Mouse (Mus musculus) lung, postnatal 0 days (tissue): ENCODE measurements around the gene Rhox2h. TPM values are rescaled to one million over a fixed set of nuclear protein-coding genes. Genes with fewer than 3 reads are reported as not detected.
"Not testable (repeated sequence)": the region's sequence is repeated elsewhere in the genome, so short reads cannot be mapped to it uniquely, and the experiment has no call there.

Source experiments
- ATAC-seq: fragments of 200-750 bp; cut with Nextera tagmentation; 2 replicates; pipeline ENCODE4 v1.8.0; 2017; ENCODE audit warnings: moderate library complexity
- DNase-seq: peaks from one replicate; pipeline ENCODE4 v3.0.0-alpha.2; 2016; ENCODE audit warnings: low spot score
- H3K27ac ChIP-seq: fragments of 300-500 bp; sonication (generic); 2 replicates; pipeline ENCODE4 v1.5.1; 2014; ENCODE audit warnings: antibody characterized with exemption, mild to moderate bottlenecking, low read length, mixed read lengths
- H3K27me3 ChIP-seq: fragments of 300-500 bp; sonication (generic); replicated peaks from 2 replicates; pipeline ENCODE4 v1.6.1; 2014; ENCODE audit warnings: low read length, mixed read lengths; ENCODE audit not compliant: insufficient read depth
- H3K36me3 ChIP-seq: fragments of 300-500 bp; sonication (generic); 2 replicates; pipeline ENCODE4 v1.6.1; 2014; ENCODE audit warnings: low read length, mixed read lengths; ENCODE audit not compliant: insufficient read depth
- H3K4me1 ChIP-seq: fragments of 300-500 bp; sonication (generic); 2 replicates; pipeline ENCODE4 v1.6.1; 2014; ENCODE audit warnings: antibody characterized with exemption, low read depth, low read length, mixed read lengths; ENCODE audit not compliant: insufficient read depth
- H3K4me2 ChIP-seq: fragments of 300-500 bp; sonication (generic); replicated peaks from 2 replicates; pipeline ENCODE4 v1.6.1; 2014; ENCODE audit warnings: low read depth, mild to moderate bottlenecking, low read length, moderate library complexity, mixed read lengths
- H3K4me3 ChIP-seq: fragments of 300-500 bp; sonication (generic); 2 replicates; pipeline ENCODE4 v1.5.1; 2014; ENCODE audit warnings: low read depth, low read length
- H3K9ac ChIP-seq: fragments of 300-500 bp; sonication (generic); replicated peaks from 2 replicates; pipeline ENCODE4 v1.6.1; 2014; ENCODE audit warnings: low read depth, mild to moderate bottlenecking
- H3K9me3 ChIP-seq: fragments of 300-500 bp; sonication (generic); 2 replicates; pipeline ENCODE4 v1.6.1; 2016; ENCODE audit warnings: low read length, mixed read lengths
- CTCF ChIP-seq: IDR thresholded peaks from 2 replicates; pipeline ENCODE4 v1.5.1; 2016; ENCODE audit warnings: antibody characterized with exemption, mild to moderate bottlenecking
- EP300 ChIP-seq: IDR thresholded peaks from 2 replicates; pipeline ENCODE4 v1.6.1; 2016; ENCODE audit warnings: antibody characterized with exemption, mild to moderate bottlenecking, control low read depth
- WGBS: fragments of 180-500 bp; shearing (Covaris S2); extraction: QIAGEN DNeasy Blood & Tissue Kit; methylation state at CpG from one replicate; pipeline ENCODE4 v1.1.7; 2014; 5-methylcytosine and 5-hydroxymethylcytosine counted together
- polyA plus RNA-seq: library from polyadenylated mRNA; unstranded; fragments of >200 nt; fragmentation: Nextera tagmentation; extraction: Ambion mirVana; gene quantifications from 2 replicates; pipeline ENCODE4 v1.2.1, GENCODE M21; 2015

Gene Rhox2h
- not detected in 2 replicates for polyA plus RNA-seq

GRCm38 (mm10) chrX:37673177-37673576 is at the start of gene Rhox2h:
TSS of gene Rhox2h (minus strand) at chrX:37673277.
- not testable (repeated sequence) for H3K4me1 ChIP-seq, DNase-seq, H3K27me3 ChIP-seq, H3K27ac ChIP-seq, H3K4me3 ChIP-seq, H3K4me2 ChIP-seq, H3K9me3 ChIP-seq, H3K36me3 ChIP-seq, ATAC-seq, H3K9ac ChIP-seq
- WGBS, result 87% methylated on average over 8 of the region's 8 CpGs

GRCm38 (mm10) chrX:37701821-37702387 is 28.8 kb upstream of the Rhox2h start:
- Histone ChIP-seq H3K4me3 (no peak overlapping the region), H3K9me3 (no peaks in the 10 kb centered on the region), H3K4me2 (no peak overlapping the region), H3K27ac (no peak overlapping the region), H3K36me3 (no peaks in the 10 kb centered on the region), H3K4me1 (no peaks in the 10 kb centered on the region), H3K27me3 (no peaks in the 10 kb centered on the region), H3K9ac (no peak overlapping the region)
- ATAC-seq, result no peak
- 49% methylated on average over 3 of the region's 3 CpGs for WGBS
- no peak for TF ChIP-seq CTCF
- TF ChIP-seq EP300, result no peak
- DNase-seq, result no peak

GRCm38 (mm10) chrX:37692261-37692660 is 19.2 kb upstream of the Rhox2h start:
- Histone ChIP-seq H3K27ac (no peak overlapping the region), H3K27me3 (no peaks in the 10 kb centered on the region), H3K9me3 (no peaks in the 10 kb centered on the region), H3K36me3 (no peaks in the 10 kb centered on the region), H3K9ac (no peak overlapping the region), H3K4me3 (no peak overlapping the region), H3K4me1 (no peaks in the 10 kb centered on the region), H3K4me2 (no peak overlapping the region)
- DNase-seq (no peak), ATAC-seq (no peak)
- WGBS, result 59% methylated on average over 2 of the region's 2 CpGs
- TF ChIP-seq EP300, result no peak

DNA sequence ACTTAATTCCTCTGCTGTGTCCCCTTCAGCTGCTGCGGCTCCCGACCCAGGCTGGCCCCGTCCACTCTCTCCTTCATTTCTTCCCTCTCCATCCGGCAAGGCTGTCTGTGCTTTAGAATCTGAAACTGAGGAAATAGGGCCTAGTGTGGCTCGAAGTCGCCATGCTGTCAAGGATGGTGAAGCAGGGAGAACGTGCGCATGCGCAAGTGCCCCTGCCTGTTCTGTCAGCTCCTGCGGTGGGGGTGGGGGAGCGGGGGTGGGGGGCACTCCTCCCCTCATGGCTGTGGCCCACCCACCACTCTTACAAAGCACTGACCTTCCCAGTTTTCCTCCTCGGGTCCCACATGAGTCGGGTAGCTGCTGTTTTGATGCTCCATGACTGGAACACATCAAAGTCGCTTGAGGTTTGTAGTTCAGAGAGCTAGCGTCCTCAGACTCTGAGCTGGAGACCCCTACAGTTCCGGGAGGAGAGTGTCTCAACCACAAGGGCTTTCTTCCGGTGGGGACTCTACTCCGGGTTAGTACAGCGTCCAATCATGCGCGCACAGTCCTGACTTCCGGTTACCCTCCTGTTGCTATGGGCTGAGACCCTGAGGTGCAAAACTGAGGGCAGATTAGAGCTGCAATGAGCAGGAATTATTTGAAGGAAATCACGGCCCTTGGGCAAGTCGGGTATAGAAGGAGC is 10.1 kb upstream of the Rhox2h start:
- H3K27ac ChIP-seq, result no peak overlapping the region
- DNase-seq, result no peak
- TF ChIP-seq CTCF (no peak), EP300 (no peak)

DNA sequence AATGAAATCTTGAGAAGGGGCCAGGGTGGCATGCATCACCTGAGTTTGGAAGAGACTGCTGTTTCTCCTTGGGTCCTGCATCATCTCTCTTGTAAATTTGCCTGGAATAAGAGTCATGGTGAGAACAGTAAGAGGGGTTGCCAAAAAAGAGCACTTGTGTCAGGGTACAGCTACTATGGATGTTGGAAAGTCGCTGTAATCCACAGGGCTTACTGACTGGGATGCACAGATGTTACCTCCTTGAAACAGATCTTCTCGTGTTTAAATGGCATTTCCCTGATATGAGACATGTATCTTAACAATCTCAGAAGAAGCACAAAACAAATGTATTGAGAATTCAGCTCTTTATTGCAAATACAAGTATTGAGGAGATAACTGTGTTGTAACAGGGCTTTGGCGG is 4.4 kb downstream of the Rhox2h start, which contains the start of gene Rhox3h:
Rhox3h (minus strand) TSS at position 101 of the 400 bp plus-strand sequence.
- H3K9me3 ChIP-seq, H3K4me2 ChIP-seq, H3K36me3 ChIP-seq, H3K27me3 ChIP-seq, H3K9ac ChIP-seq, H3K4me3 ChIP-seq, H3K27ac ChIP-seq, DNase-seq, ATAC-seq, H3K4me1 ChIP-seq: not testable (repeated sequence)
- WGBS, result 100% methylated on average over 1 of the region's 3 CpGs

More for the DNA sequence above, 10.1 kb upstream of the Rhox2h start:
- H3K9ac ChIP-seq, result no peak overlapping the region
- H3K4me1 ChIP-seq, result no peaks in the 10 kb centered on the region
- no peak for ATAC-seq
- no peaks in the 10 kb centered on the region for H3K9me3 ChIP-seq
- H3K27me3 ChIP-seq, result no peaks in the 10 kb centered on the region
- no peak overlapping the region for H3K4me3 ChIP-seq
- H3K36me3 ChIP-seq, result no peaks in the 10 kb centered on the region
- WGBS, result 82% methylated on average over 21 of the region's 24 CpGs
- no peak overlapping the region for H3K4me2 ChIP-seq

- not testable (repeated sequence) for DNase-seq
Observed at GRCm38 (mm10) chrX:37651227-37651626, 21.9 kb downstream of the Rhox2h start, which contains the start of gene Rhox4g. TSS of gene Rhox4g (minus strand) at chrX:37651327.

DNA sequence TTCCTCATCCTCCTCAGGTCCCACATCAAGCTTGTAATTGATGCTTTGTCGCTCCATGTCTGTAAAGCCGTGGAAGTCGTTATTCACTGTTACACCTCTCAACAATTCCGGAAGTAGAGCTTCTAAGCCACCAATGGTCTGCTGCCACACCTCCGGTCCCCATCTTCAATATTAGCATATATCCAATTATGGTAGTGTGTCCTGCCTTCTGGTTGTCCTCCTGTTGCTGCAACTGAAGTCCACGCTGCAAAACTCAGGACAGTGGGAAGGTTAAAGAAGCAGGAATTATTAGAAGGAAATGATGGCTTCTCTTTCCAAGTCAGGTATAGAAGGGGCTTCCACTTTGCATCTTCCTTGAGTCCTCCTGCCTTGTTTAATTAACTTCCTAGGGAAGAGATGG is 29.7 kb downstream of the Rhox2h start, which contains the start of gene Rhox2g:
Rhox2g (minus strand) TSS at position 101 of the 400 bp plus-strand sequence.
- DNase-seq, H3K4me3 ChIP-seq, H3K27ac ChIP-seq, H3K9ac ChIP-seq, H3K9me3 ChIP-seq, ATAC-seq, H3K36me3 ChIP-seq, H3K4me1 ChIP-seq, H3K27me3 ChIP-seq, H3K4me2 ChIP-seq: not testable (repeated sequence)
- WGBS, result 78% methylated on average over 6 of the region's 6 CpGs

More at GRCm38 (mm10) chrX:37651227-37651626, 21.9 kb downstream of the Rhox2h start, which contains the start of gene Rhox4g:
- not testable (repeated sequence) for H3K9me3 ChIP-seq, H3K9ac ChIP-seq, H3K36me3 ChIP-seq, H3K4me3 ChIP-seq, H3K27me3 ChIP-seq, ATAC-seq, H3K4me2 ChIP-seq, H3K27ac ChIP-seq, H3K4me1 ChIP-seq
- WGBS, result 86% methylated on average over 16 of the region's 20 CpGs

GRCm38 (mm10) chrX:37628512-37628911 is 44.6 kb downstream of the Rhox2h start, which contains the start of gene Rhox3g:
TSS of gene Rhox3g (minus strand) at chrX:37628612.
- not testable (repeated sequence) for DNase-seq, H3K4me3 ChIP-seq, ATAC-seq, H3K36me3 ChIP-seq, H3K27ac ChIP-seq, H3K27me3 ChIP-seq, H3K9ac ChIP-seq, H3K4me2 ChIP-seq, H3K4me1 ChIP-seq, H3K9me3 ChIP-seq
- 96% methylated on average over 2 of the region's 2 CpGs for WGBS
